Mouse (Mus musculus) cerebellum, adult 11-12 months (tissue): Measurements from ENCODE around the gene Ap1ar.

ENCODE experiments used
- DNase-seq: peaks from one replicate; pipeline ENCODE4 v3.0.0; 2022

Gene Ap1ar

DNA sequence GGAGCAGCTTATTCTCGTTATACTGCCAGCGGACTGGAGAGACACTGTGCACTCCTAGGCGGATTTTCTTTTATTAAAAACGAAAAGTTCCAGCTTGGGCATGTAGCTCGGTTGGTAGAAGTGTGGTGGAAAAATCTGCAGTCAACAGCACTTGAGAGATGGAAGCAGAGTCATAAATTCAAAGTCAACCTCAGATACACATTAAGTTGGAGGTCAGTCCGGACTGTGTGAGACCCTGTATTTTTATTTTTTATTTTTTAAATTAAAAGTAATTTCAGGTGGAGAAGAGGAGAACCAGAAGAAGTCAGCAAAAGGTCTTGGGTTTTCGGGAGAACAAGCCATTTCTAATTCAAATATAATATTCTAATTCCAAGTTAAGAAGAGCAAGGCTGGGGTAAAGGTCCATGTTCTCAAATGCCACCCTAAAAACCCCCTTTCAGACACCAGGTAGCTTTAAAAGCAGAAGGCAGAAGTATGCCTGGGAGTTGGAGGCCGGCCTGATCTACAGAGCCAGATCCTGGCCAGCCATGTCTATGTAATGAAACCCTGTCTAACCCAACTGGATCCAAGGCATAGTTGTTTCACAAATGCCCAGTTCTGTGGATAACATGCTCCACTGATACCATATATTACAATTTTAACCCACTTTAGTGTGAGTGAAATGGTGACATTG, 785 bp upstream of the Ap1ar start:
- no peak for DNase-seq

DNA sequence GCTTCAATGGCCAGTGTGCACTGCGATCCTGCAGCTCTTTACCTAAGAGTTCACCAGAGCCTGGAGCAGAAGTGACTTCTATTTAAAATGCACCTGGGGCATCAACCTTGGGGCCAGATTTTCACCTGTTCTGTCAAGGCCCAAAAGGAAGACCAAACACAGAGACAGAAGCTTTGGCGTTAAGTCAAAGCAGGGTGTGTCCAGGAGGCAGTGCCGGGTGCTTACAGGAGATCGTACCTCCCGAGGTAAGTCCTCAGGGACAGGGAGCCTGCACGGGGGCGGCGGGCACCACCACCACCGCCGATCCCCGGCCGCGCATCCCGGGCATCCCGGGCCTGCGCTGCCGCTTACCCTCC, 547 bp downstream of the Ap1ar start:
- DNase-seq: no peak

DNA sequence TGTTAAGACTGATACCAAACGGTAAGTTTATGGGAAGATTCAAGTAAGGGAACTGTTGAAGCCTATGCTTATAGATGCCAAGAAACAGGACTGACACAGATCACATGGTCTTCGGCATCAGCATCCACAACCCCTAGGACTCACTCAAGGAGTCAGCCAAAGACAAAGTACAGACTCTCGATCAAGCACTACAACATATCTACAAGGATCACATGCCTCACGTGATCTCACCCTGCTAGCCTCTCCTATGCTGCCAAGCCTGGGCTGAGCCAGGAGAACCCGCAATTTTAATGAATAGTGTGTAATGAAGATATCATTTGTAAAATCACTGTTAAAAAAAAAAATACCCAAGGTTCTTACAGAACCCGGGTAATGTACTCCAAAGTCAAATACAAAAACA, 1.7 kb downstream of the Ap1ar start:
- DNase-seq: no peak

- no peak for DNase-seq
Measured at GRCm38 (mm10) chr3:127834040-127834439, 3.3 kb downstream of the Ap1ar start.

DNA sequence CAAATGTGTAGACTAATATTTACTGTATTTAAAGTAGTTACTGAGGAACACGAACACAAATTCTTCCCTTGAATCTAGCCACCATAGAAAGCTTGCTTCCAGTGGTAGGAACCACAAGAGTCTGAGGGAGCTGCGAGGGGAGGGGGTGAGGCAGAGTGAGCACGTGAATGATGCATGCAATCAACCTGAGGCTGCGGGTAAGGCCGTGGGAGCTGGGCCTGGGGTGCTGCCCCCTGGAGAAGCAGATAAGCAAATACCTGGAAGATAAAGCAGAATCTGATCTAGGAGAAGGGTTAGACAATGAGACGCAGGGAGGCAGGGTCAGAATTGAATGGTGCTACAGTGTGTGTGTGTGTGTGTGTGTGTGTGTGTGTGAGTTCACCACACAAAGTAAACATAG, 6.2 kb downstream of the Ap1ar start:
- DNase-seq: no peak

DNA sequence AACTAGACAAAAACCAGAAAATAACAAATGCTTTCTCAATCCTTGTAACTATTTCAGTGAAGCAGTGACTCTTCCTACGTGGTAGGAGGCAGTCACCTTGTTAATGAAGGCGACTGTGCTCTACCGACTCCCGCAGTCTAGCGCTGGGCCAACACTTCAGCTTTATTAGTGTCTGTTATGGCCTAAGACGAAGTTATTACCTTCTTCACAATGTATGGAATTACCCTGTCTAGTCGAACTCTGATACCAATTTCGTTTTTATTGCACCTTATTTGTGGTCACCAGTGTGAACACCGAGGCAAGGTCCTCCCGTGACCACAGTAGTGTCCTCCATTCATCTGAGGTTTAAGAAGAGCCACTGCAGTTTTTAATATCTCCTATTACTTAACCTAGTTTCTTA, 7.1 kb downstream of the Ap1ar start:
- DNase-seq: no peak

DNA sequence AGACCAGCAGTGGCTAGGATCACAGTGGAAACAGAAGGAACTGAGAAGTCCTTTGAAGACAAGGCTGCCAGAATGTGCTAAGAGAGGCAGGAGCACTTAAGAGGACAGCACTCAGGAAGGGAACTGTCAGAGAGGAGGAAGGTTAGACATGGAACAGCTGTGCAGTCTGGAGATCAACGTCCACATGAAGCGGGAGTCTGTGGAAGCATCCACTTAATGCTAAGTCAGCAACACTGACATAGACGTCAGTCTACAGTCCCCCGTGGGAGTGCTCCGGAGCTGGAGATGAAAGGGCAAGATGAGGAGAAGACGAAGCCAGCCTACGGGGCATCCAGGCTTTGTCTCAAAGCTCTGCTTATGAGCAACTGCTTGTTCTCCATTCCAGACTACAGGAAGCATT, 10.2 kb downstream of the Ap1ar start:
- DNase-seq: no peak

DNA sequence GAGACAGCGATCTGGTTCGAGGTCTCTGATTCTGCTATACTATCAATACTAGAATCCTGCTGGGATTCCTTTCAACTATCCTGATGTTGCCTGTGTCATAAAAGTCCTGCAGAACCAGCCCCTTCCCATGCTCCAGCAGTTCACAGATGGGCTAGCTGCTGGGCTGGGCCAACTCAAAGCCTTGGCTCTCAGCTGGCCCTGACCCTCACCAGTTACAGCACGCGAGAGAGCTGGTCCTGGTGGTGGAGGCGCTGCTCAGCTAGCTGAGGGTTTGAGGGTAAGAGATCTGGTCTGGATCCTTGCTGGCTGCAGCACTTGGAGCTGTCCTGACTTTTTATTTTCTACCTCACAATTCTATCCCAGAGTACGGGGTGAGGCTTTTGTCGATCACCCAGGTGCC, 10.8 kb downstream of the Ap1ar start:
- DNase-seq: no peak

DNA sequence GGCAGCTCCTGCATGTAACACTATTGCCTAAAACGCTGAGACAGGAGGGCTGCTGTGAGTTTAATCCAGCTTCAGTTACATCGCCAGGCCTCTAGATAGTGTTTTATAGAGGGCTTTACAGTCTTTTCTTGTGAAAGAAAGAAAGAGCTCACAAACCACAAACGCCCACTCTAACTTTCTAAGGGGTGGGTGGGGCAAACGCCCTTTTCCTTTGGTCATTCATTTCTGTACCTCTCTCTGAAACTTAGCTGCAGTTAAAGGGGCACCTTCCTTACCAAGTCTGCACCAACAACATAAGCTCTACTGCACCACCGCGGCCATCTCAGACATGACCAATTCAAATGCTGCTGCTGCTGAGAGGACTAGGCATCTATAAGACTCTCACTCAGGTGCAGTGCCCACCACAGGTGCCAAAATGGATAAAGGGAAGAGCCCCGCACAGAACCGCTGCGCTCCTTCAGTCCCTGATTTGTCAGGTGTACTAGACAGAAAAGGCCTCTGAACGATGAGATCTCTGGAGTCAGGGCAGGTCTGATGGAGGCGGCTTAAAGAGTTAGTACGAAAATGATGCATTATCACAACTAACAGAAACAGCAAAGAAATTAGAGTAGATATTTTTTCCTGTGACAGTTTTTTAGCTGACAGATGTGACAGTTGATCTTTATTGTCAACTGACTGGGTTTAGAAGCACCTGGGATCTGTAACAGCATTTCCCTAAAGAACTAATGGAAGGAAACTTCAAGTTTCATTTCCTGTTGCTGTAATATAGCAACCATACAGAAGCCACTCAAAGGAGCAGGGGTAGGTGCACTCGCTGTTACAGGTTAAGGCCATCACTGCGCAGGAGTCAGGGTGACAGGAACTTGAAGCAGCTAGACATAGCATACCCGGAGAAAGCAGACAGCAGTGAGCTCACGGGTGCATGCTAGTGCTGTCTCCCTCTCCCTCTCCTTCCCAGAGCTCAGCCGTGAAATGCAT, 13.1 kb downstream of the Ap1ar start:
- DNase-seq: no peak

DNA sequence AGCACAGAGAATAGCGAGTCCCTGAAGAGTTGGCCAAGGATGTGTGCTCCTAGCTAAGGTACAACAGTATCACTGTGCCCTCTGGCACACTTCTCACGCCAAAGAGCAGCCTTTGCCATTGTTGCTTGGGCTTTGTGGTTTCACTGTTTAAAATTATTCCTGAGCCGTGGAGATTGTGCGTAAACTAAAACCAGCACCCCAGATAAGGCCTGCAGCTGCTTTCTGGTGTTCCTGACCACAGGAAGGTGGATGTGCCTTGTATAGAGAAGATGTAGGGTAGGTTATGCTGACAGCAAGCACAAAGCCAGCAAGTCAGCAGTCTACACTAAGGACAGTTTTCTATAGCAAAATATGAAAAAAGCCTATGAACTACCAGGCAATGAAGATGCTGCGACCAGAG, 16.1 kb downstream of the Ap1ar start:
- no peak for DNase-seq

- DNase-seq: no peak
Measured at GRCm38 (mm10) chr3:127820400-127820799, 16.9 kb downstream of the Ap1ar start.

DNA sequence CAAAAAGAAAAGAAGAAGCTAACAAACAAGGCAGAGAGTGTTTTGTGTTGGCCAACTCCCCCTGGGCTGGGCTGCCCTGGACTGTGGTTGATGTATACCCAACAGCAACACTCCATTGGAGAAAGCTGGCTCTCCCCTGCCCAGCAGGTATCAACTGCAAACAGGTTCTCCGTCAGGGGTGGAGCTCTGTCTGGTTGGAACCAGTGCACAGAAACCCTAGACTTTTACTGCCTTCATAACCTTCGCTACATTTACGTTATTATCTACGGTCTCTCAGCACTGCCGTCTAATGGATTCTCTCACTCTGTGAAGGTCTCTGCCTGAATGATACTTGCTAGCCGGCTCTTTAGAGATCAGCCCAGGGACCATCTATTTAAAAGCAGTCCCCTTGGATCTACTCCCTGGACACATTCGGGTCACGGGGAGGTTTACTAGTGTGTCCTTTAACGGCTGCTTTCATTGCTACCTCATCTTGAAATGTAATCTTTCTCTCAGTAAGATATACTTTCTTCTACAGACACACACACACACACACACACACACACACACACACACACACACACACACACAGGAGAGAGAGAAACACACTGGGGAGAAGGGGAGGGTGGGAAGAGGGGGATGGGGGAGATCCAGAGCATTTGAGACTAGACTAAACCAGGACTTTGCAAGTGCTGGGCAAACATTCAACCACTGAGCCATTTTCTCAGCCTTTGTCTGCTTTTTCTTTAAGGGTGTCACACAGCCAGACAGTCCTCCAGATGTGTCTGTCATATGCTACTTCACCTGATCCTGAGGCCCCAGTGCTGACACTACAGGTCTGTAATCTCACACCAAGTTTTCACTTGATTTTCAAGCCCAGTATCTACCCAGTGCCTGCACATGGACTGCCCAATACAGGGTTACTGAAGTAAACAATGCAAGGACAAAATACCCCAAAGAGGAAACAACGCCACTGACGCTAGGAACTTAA, 18.3 kb downstream of the Ap1ar start:
- DNase-seq: no peak

GRCm38 (mm10) chr3:127817120-127817683, 20.1 kb downstream of the Ap1ar start:
- no peak for DNase-seq

DNA sequence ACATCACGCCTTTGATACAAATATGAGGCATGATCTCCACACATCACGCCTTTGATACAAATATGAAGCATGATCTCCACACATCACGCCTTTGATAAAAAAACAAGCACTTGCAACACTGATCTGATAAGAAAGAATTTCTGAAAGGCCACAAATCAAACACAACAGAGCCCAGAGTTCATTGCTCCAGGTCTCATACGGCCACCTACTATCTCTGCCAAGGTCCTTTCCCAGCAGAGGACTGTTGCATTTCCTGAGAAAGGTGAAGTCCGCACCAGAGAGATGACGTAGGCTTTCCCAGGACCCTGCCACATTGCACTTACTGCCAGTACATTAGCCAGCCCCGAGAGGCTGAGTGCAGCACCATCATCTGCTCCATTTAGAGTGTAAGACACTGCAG, 28.2 kb downstream of the Ap1ar start:
- no peak for DNase-seq

GRCm38 (mm10) chr3:127807846-127808245, 29.5 kb downstream of the Ap1ar start:
- no peak for DNase-seq

DNA sequence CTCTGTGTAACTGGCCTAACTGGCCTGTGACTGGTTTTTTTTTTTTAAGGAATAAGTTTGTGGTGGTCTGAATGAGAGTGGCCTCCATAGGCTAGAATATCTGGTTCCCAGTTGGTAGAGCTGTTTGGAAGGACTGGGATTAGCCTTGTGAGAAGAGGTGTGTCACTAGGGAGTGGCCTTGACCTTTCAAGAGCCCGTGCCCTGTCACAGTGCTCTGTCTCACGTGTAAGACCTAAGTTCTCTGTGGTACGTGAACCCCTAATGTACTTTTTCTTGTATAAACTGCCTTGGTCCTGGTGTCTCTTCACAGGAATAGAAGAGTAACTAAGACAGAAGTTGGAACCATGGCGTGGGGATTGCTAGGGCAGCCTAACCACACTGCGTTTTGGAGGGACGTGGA, 31.3 kb downstream of the Ap1ar start:
- no peak for DNase-seq

GRCm38 (mm10) chr3:127805071-127805470, 32.3 kb downstream of the Ap1ar start:
- DNase-seq: no peak

DNA sequence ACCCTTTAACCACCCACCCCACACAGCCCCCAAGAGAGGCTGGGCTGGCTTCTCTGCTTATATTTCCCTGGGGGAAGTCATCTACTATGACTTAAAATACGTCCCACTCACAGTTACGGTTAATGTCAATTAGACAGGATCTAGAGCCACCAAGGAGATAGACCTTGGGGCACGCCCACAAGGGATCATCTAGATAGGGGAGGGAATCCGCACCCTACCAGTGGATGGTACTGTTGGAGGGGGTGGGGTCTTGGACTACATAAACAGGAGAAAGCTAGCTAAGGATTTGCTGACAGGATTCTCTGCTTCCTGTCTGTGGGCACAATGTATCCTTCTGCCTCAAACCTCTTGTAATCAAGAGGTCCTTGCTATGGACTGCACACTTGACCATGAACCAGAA, 32.9 kb downstream of the Ap1ar start:
- no peak for DNase-seq

- DNase-seq: no peak
Measured at GRCm38 (mm10) chr3:127802814-127803213, 34.5 kb downstream of the Ap1ar start.

DNA sequence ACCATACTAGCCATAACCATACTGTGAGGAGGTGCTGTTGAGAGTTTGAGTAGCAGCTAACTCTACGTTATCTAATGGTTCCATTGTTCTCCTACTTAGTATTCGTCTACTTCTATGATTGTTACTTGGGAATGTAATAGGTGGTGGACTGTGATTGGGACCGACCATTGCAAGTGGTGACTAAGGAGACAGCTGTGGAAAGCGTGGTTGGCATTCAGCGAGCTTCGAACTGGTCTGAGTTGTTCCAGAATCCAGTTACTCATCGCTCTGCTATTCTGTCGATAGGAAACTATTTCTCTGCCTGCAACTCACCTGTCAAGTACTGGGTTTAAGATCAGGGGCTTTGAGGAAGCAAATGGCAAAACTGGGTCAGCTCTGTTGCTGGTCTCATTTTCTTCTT, 36.2 kb downstream of the Ap1ar start:
- no peak for DNase-seq

- DNase-seq: no peak
Measured at GRCm38 (mm10) chr3:127796271-127796670, 41.1 kb downstream of the Ap1ar start.

GRCm38 (mm10) chr3:127795762-127796161, 41.6 kb downstream of the Ap1ar start:
- no peak for DNase-seq

DNA sequence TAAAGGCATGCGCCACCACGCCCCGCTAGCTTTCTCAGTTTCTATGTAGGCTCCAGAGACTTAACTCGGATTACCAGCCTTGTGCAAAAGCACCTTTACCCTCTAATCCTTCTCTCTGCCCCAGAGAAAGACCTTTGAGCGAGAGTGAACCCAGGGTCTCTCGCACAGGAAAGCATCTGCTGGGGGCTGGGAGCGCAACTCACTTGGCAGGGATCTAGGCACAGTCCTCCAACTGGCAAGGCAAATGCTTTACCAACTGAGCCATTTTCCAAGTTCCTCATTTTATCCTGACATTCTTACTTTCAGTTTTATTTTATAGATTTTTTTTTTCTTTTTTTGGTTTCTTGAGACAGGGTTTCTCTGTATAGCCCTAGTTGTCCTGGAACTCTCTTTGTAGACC, 44.3 kb downstream of the Ap1ar start:
- DNase-seq: no peak
